Mouse (Mus musculus) testis, adult 2 months (tissue): ENCODE measurements around the gene Tapt1. TPM values are rescaled to one million over a fixed set of nuclear protein-coding genes. Genes with fewer than 3 reads are reported as not detected.

Experiments
- H3K27ac ChIP-seq: fragments of 200-500 bp; 2 replicates; pipeline ENCODE4 v1.5.1; 2012; ENCODE audit warnings: low read depth, low read length; ENCODE audit not compliant: control insufficient read depth, insufficient read depth
- H3K27me3 ChIP-seq: fragments of 200-500 bp; 2 replicates; pipeline ENCODE4 v1.6.1; 2012; ENCODE audit warnings: mild to moderate bottlenecking, low read length, moderate library complexity; ENCODE audit not compliant: control insufficient read depth, insufficient read depth
- H3K36me3 ChIP-seq: fragments of 200-500 bp; 2 replicates; pipeline ENCODE4 v1.6.1; 2012; ENCODE audit warnings: mild to moderate bottlenecking, low read length; ENCODE audit not compliant: control insufficient read depth, insufficient read depth
- H3K4me1 ChIP-seq: fragments of 200-500 bp; 2 replicates; pipeline ENCODE4 v1.6.1; 2012; ENCODE audit warnings: low read length; ENCODE audit not compliant: control insufficient read depth, insufficient read depth
- H3K4me3 ChIP-seq: fragments of 200-500 bp; 2 replicates; pipeline ENCODE4 v1.5.1; 2012; ENCODE audit warnings: low read depth, mild to moderate bottlenecking, low read length, moderate library complexity, mixed read lengths; ENCODE audit not compliant: control insufficient read depth
- CTCF ChIP-seq: fragments of 200-500 bp; IDR thresholded peaks from 2 replicates; pipeline ENCODE4 v1.5.1; 2012; ENCODE audit warnings: low read depth, mild to moderate bottlenecking, inconsistent platforms, low read length, moderate library complexity; ENCODE audit not compliant: control insufficient read depth, insufficient read depth, insufficient replicate concordance
- POLR2A ChIP-seq: fragments of 200-500 bp; IDR thresholded peaks from 2 replicates; pipeline ENCODE4 v1.6.1; 2012; ENCODE audit warnings: low read depth, mild to moderate bottlenecking, inconsistent platforms, low read length, moderate library complexity; ENCODE audit not compliant: control insufficient read depth
- polyA plus RNA-seq: library from polyadenylated mRNA; depleted of rRNA; stranded (reverse); fragments of >200 nt; gene quantifications from 2 replicates; pipeline ENCODE4 v1.2.3, GENCODE M21; 2012

Tapt1 gene
- polyA plus RNA-seq, 1 experiment = 29.4 TPM

DNA sequence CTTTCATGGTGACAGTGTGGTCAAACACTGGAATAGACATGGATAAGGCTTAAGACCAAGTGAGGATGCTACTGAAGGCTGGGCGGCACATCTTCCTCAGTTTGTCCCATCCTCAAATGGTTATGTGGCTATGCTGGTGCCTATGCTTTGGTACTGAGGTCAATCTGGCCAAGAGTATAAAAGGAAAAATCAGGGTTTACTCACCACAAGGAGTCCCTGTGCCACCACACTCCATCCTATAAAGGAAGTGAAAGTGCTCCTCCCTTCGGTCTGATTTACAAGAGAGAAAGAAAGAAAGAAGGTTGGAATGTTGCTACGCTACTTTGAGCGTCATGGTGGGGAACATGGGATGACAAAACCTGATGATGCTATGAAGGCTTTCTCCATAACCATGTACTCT, 27.3 kb downstream of the Tapt1 start:
- H3K36me3 ChIP-seq = no peaks in the 10 kb centered on the region; the same call in 1 of the 2 replicates
- H3K27ac ChIP-seq = no peak overlapping the region
- no peaks in the 10 kb centered on the region for H3K4me1 ChIP-seq
- no peaks in the 10 kb centered on the region for H3K27me3 ChIP-seq
- no peak overlapping the region for H3K4me3 ChIP-seq
- TF ChIP-seq CTCF = no peak
- no peak for TF ChIP-seq POLR2A

GRCm38 (mm10) chr5:44198471-44198870, 28.0 kb downstream of the Tapt1 start:
- TF ChIP-seq CTCF = no peak
- no peak for TF ChIP-seq POLR2A
- H3K27me3 ChIP-seq = no peaks in the 10 kb centered on the region
- H3K4me1 ChIP-seq = no peaks in the 10 kb centered on the region

GRCm38 (mm10) chr5:44197806-44198205, 28.6 kb downstream of the Tapt1 start:
- no peak for TF ChIP-seq CTCF
- no peak for TF ChIP-seq POLR2A
- no peaks in the 10 kb centered on the region for H3K4me1 ChIP-seq
- no peak overlapping the region for H3K27ac ChIP-seq
- no peaks in the 10 kb centered on the region for H3K27me3 ChIP-seq
- no peak overlapping the region for H3K4me3 ChIP-seq
- peaks cover 1% of the 10 kb centered on the region for H3K36me3 ChIP-seq

More at GRCm38 (mm10) chr5:44198471-44198870, 28.0 kb downstream of the Tapt1 start:
- H3K4me3 ChIP-seq = no peak overlapping the region
- H3K36me3 ChIP-seq = peaks cover 1% of the 10 kb centered on the region
- no peak overlapping the region for H3K27ac ChIP-seq

GRCm38 (mm10) chr5:44196167-44196566, 30.3 kb downstream of the Tapt1 start:
- H3K36me3 ChIP-seq = peaks cover 4% of the 10 kb centered on the region
- H3K4me1 ChIP-seq = no peaks in the 10 kb centered on the region
- no peak overlapping the region for H3K4me3 ChIP-seq
- no peaks in the 10 kb centered on the region for H3K27me3 ChIP-seq
- no peak overlapping the region for H3K27ac ChIP-seq
- no peak for TF ChIP-seq POLR2A
- TF ChIP-seq CTCF = no peak

GRCm38 (mm10) chr5:44187370-44187769, 39.1 kb downstream of the Tapt1 start:
- Histone ChIP-seq H3K27ac (no peak overlapping the region), H3K36me3 (peaks cover 6% of the 10 kb centered on the region), H3K4me1 (no peaks in the 10 kb centered on the region), H3K27me3 (no peaks in the 10 kb centered on the region), H3K4me3 (no peak overlapping the region)
- TF ChIP-seq POLR2A (no peak), CTCF (no peak)

GRCm38 (mm10) chr5:44181669-44182068, 44.8 kb downstream of the Tapt1 start:
- Histone ChIP-seq H3K36me3 (peaks cover 2% of the 10 kb centered on the region), H3K27ac (no peak overlapping the region), H3K4me1 (no peaks in the 10 kb centered on the region), H3K4me3 (no peak overlapping the region), H3K27me3 (no peaks in the 10 kb centered on the region)
- TF ChIP-seq CTCF = no peak
- TF ChIP-seq POLR2A = no peak

- H3K36me3 ChIP-seq = peaks cover 2% of the 10 kb centered on the region
- TF ChIP-seq CTCF (no peak), POLR2A (no peak)
- no peak overlapping the region for H3K27ac ChIP-seq
- H3K4me1 ChIP-seq = no peaks in the 10 kb centered on the region
- H3K27me3 ChIP-seq = no peaks in the 10 kb centered on the region
- H3K4me3 ChIP-seq = no peak overlapping the region
Measured at GRCm38 (mm10) chr5:44180450-44180849, 46.0 kb downstream of the Tapt1 start.

DNA sequence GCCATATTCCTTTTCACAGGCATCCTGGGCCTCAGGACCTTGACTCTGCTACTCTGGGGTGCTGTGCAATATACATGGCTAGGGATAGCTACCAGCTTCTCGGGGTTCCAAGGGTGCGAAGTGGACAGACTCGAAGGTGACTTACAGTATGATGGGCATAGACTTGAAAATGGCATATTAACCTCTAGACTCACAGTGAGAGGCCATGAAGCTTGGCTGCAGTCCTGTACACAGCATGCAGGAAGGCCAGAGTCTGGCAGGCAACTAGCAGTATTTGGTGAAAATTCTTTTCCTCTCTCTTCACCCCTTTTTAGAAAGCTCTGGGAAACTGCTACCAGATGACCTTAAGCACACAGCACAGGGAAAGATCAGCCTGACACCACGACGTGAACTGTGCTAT, 52.4 kb downstream of the Tapt1 start:
- Histone ChIP-seq H3K4me3 (no peak overlapping the region), H3K27me3 (no peaks in the 10 kb centered on the region), H3K27ac (no peak overlapping the region), H3K4me1 (no peaks in the 10 kb centered on the region), H3K36me3 (no peaks in the 10 kb centered on the region; the same call in 1 of the 2 replicates)
- TF ChIP-seq CTCF (no peak), POLR2A (no peak)
